Mouse (Mus musculus) bone marrow, adult 2 months (tissue): Measurements from ENCODE around the gene Psapl1. TPM values are rescaled to one million over a fixed set of nuclear protein-coding genes. Genes with fewer than 3 reads are reported as not detected.

ENCODE experiments used
- H3K27ac ChIP-seq: fragments of 200-500 bp; 2 replicates; pipeline ENCODE4 v1.5.1; 2012; ENCODE audit warnings: low read depth, mild to moderate bottlenecking, control low read depth, inconsistent platforms, low read length; ENCODE audit not compliant: control insufficient read depth, poor library complexity, insufficient read depth
- H3K4me1 ChIP-seq: fragments of 200-500 bp; 2 replicates; pipeline ENCODE4 v1.6.1; 2011; ENCODE audit warnings: low read length; ENCODE audit not compliant: control insufficient read depth, insufficient read depth
- H3K4me3 ChIP-seq: fragments of 200-500 bp; replicated peaks from 2 replicates; pipeline ENCODE3; 2011; ENCODE audit warnings: mild to moderate bottlenecking, low read depth, low read length, control low read depth; ENCODE audit not compliant: control insufficient read depth
- CTCF ChIP-seq: fragments of 200-500 bp; IDR thresholded peaks from 2 replicates; pipeline ENCODE4 v1.5.1; 2011; ENCODE audit warnings: low read length, control low read depth; ENCODE audit not compliant: control insufficient read depth, insufficient read depth
- POLR2A ChIP-seq: fragments of 200-500 bp; IDR thresholded peaks from 2 replicates; pipeline ENCODE4 v1.6.1; 2011; ENCODE audit warnings: low read depth, mild to moderate bottlenecking, control low read depth, low read length, borderline replicate concordance; ENCODE audit not compliant: control insufficient read depth
- WGBS: fragments of 180-500 bp; shearing (Covaris S2); methylation state at CpG from one replicate; pipeline ENCODE4 v1.1.7; 2018; 5-methylcytosine and 5-hydroxymethylcytosine counted together
- polyA plus RNA-seq: library from polyadenylated mRNA; stranded (reverse); fragments of >200 nt; gene quantifications from 2 replicates; pipeline ENCODE4 v1.2.4, GENCODE M21; 2011; ENCODE audit warnings: low replicate concordance; ENCODE audit not compliant: missing spikeins, insufficient read depth, insufficient read length

The Psapl1 gene
- polyA plus RNA-seq, 1 experiment, result not detected

- no peaks in the 10 kb centered on the region for H3K4me1 ChIP-seq
- H3K27ac ChIP-seq, result no peak overlapping the region
- TF ChIP-seq POLR2A, result no peak
- no peak for TF ChIP-seq CTCF
- H3K4me3 ChIP-seq, result no peak overlapping the region
- 79% methylated on average over 4 of the region's 4 CpGs for WGBS
These were observed 26.9 kb upstream of the Psapl1 start for GRCm38 (mm10) chr5:36176873-36177272.

DNA sequence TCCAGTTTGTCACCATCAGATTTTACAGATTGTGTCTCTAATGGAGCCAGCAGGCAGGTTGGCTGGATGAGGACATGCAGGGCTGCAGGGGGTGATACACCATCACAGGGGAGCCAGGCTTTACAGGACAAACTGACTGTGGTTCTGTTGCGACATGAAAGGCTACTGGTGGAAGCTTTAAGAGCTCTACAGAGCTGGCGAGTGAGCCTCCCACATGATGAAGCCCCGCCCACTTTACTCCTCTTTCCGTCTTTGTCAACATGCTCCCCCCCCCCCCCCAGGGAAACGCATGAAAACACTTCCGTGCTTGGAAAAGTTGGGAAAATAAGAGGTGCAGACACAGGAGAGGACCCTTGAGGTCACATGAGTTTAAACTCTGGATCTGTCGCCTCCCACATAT, 25.6 kb upstream of the Psapl1 start:
- TF ChIP-seq POLR2A (no peak), CTCF (no peak)
- Histone ChIP-seq H3K4me1 (no peaks in the 10 kb centered on the region), H3K4me3 (no peak overlapping the region), H3K27ac (no peak overlapping the region)
- 63% methylated on average over 7 of the region's 7 CpGs for WGBS

GRCm38 (mm10) chr5:36178785-36179184, 25.0 kb upstream of the Psapl1 start:
- H3K4me1 ChIP-seq, result no peaks in the 10 kb centered on the region
- no peak overlapping the region for H3K4me3 ChIP-seq
- 77% methylated on average over 3 of the region's 3 CpGs for WGBS
- TF ChIP-seq POLR2A, result no peak
- TF ChIP-seq CTCF, result no peak
- H3K27ac ChIP-seq, result no peak overlapping the region

DNA sequence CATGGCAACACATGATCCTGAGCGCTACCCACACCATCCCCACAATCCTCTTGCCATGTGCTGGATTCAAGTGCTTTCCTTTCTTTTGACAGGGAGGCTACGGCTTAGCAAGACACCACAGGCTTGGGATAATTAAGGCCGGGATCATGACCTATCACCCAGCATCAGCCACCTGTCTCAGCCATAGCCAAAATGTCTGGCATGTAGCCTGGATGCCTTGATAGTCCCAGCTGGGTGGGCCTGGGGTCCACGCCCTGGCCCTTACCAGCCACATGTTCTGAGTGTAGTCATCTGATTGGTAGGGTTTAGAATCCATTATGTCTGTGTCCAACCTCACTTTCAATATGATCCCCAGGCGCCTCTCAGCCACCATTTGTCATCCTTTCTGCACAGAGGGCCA, 24.1 kb upstream of the Psapl1 start:
- Histone ChIP-seq H3K4me1 (no peaks in the 10 kb centered on the region), H3K27ac (no peak overlapping the region), H3K4me3 (no peak overlapping the region)
- TF ChIP-seq POLR2A, result no peak
- no peak for TF ChIP-seq CTCF
- WGBS, result 80% methylated on average over 5 of the region's 5 CpGs

- no peaks in the 10 kb centered on the region for H3K4me1 ChIP-seq
- WGBS, result 75% methylated on average over 7 of the region's 7 CpGs
- H3K27ac ChIP-seq, result no peak overlapping the region
- no peak for TF ChIP-seq CTCF
- no peak for TF ChIP-seq POLR2A
- no peak overlapping the region for H3K4me3 ChIP-seq
These were observed 21.5 kb upstream of the Psapl1 start for GRCm38 (mm10) chr5:36182326-36182725.

DNA sequence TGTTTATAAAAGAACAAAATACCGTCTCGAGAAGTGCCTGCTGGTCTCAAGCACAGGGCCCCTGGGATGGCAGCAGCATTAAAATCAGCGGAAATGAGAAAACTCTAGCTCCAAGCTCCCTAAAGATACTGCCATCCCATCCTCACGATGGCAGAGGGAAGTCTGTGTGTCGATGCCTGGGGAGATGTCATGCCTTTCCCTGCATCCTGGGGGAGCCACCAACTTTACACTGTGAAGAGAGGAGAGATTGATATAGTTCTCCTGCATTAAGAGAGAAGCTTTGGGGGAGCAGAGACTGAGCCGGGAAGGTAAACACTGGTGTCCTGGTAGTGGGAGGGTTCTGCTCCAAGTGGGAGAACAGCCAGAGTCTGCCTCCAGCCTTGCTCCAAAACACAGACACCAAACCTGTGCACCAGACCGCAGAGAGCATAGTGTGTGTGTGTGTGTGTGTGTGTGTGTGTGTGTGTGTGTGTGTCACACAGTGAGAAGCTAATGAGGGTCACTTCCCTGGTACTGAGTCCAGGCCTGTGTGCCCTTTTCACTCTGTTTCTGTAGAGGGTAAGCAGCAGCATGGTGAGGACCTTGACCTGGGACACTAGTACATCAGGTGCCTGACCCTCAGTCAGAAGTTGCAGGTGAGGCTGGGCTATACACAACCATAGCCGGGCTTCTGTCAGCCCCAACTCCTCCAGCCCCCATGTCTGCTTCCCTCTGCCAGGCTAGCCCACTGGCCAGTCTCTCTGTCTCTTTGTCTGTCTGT, 17.3 kb upstream of the Psapl1 start:
- no peak for TF ChIP-seq CTCF
- no peak for TF ChIP-seq POLR2A
- 66% methylated on average over 8 of the region's 8 CpGs for WGBS
- Histone ChIP-seq H3K4me3 (no peak overlapping the region), H3K27ac (no peak overlapping the region), H3K4me1 (no peaks in the 10 kb centered on the region)

DNA sequence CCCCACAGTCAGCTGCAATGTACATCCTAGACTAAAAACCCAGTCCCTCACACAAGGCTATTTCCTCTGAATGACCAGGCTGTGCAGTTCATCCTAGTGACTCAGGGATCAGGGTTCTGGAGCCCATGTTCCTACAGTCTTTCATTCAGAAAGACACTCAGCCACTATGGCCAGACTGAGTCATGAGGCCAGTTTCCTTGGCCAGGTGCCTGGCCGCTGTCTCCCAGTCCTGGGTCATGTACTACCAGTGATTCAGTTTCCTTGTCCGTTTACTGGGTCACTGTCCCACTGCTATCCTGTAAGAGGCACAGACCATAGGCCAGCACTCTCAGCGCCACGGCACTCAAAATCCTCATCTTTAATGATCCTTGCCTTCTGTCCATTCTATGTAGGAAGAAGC, 15.5 kb upstream of the Psapl1 start:
- Histone ChIP-seq H3K4me3 (no peak overlapping the region), H3K27ac (no peak overlapping the region), H3K4me1 (no peaks in the 10 kb centered on the region)
- 82% methylated on average over 4 of the region's 4 CpGs for WGBS
- TF ChIP-seq POLR2A (no peak), CTCF (no peak)

DNA sequence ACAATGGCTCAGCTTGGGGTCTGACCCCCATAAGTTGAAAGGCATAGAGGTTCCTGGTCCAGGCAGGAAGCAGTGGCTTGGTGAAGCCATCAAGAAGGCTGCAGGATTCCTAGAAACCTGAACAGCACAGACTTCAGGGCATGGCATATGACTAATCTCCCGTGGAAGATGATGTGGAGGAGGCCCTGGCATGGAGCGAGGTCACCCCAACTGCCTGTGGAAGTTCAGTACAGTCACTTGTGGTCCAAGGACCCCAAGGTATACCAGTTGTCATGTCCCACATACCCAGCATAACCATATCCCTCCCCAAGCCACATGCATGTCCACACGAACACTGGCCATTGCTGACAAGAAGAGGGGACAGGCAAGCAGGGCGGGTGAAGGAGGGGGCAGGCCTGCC, 12.5 kb upstream of the Psapl1 start:
- no peak overlapping the region for H3K27ac ChIP-seq
- no peak overlapping the region for H3K4me3 ChIP-seq
- H3K4me1 ChIP-seq, result no peaks in the 10 kb centered on the region
- 75% methylated on average over 4 of the region's 4 CpGs for WGBS
- no peak for TF ChIP-seq CTCF
- no peak for TF ChIP-seq POLR2A

GRCm38 (mm10) chr5:36191876-36192275, 11.9 kb upstream of the Psapl1 start:
- no peaks in the 10 kb centered on the region for H3K4me1 ChIP-seq
- no peak overlapping the region for H3K27ac ChIP-seq
- TF ChIP-seq POLR2A, result no peak
- TF ChIP-seq CTCF, result 0 out of 2 replicates have a peak, but pooled peaks have one; percentile 23
- WGBS, result 68% methylated on average over 3 of the region's 3 CpGs
- H3K4me3 ChIP-seq, result no peak overlapping the region
